Mouse (Mus musculus) erythroblast, embryonic 14.5 days (primary cell): ENCODE data around the gene Pitpnc1. TPM values are rescaled to one million over a fixed set of nuclear protein-coding genes. Genes with fewer than 3 reads are reported as not detected.

Experiments used
- H3K27me3 ChIP-seq: 2 replicates; pipeline ENCODE4 v1.6.1; 2012; ENCODE audit warnings: inconsistent platforms; ENCODE audit not compliant: control insufficient read depth
- H3K36me3 ChIP-seq: 2 replicates; pipeline ENCODE4 v1.6.1; 2012; ENCODE audit warnings: mild to moderate bottlenecking, inconsistent platforms; ENCODE audit not compliant: control insufficient read depth
- H3K4me1 ChIP-seq: 2 replicates; pipeline ENCODE4 v1.6.1; 2012; ENCODE audit warnings: inconsistent platforms; ENCODE audit not compliant: control insufficient read depth
- H3K4me3 ChIP-seq: replicated peaks from 2 replicates; pipeline ENCODE3; 2012; ENCODE audit warnings: moderate library complexity, mild to moderate bottlenecking, inconsistent platforms
- H3K9me3 ChIP-seq: 2 replicates; pipeline ENCODE4 v1.6.1; 2012; ENCODE audit warnings: low read length, inconsistent platforms, mixed read lengths; ENCODE audit not compliant: control insufficient read depth
- GATA1 ChIP-seq: IDR thresholded peaks from 2 replicates; pipeline ENCODE4 v1.6.1; 2012; ENCODE audit warnings: low read length, inconsistent platforms, mixed read lengths
- TAL1 ChIP-seq: IDR thresholded peaks from 3 replicates; pipeline ENCODE4 v1.6.1; 2012; ENCODE audit warnings: low read length, inconsistent platforms, mixed read lengths
- polyA plus RNA-seq: library from polyadenylated mRNA; stranded (reverse); fragments of >175 nt; gene quantifications from 2 replicates; pipeline ENCODE4 v1.2.3, GENCODE M21; 2012

The Pitpnc1 gene
- polyA plus RNA-seq, 1 experiment = 0.37 TPM

DNA sequence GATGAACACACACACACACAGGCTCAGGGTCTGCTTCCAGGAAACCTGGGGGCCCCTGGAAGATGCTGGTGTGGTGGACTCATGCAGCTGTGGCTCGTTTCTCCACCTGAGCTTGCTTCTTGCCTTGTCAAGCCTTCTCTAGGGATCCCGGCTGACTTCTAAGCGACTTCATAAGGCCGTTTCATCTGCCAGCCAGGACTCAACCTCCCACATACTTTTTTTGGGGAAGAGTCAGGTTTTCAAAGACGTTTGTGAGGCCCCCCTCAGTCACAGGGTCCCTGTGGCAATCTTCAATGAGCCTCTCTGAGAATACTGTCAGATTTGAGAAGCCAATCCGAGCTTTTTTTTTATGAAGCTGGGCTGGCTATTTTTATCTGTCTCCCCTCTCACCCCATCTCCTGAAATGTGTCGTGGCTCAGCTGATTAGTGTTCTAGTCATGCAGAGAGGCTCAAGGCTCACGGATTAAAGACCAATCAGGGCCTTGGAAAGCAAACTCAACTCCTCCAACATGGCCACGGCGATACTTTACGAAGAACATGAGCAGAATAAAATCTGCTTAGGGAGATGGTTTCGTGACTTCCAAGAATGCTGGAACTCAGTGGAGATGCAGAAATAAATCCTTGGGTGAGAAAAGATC, 247.8 kb downstream of the Pitpnc1 start:
- Histone ChIP-seq H3K9me3 (no peaks in the 10 kb centered on the region), H3K36me3 (peaks cover 11% of the 10 kb centered on the region), H3K27me3 (no peaks in the 10 kb centered on the region), H3K4me1 (no peaks in the 10 kb centered on the region), H3K4me3 (no peak overlapping the region)
- no peak for TF ChIP-seq GATA1
- TF ChIP-seq TAL1 = no peak

DNA sequence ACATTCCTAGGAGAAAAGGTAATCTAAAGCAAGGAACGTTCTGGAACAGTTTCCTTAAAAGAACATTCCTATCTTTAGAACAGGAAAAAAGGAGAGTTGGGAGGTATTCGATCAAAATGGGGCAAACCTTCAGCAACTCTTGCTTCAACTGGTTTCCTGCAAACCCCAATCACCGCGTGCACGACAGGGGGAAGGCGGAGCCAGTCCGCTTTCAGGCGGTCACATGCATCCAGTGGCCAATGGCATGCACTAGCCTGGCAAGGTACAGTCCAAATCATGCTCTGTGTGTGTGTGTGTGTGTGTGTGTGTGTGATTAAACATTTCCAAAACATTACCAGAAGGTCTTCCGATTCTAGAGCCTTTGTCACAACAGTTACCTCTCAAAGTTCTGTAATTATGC, 255.4 kb downstream of the Pitpnc1 start:
- Histone ChIP-seq H3K4me1 (no peaks in the 10 kb centered on the region), H3K36me3 (peaks cover 23% of the 10 kb centered on the region), H3K4me3 (no peak overlapping the region), H3K9me3 (no peaks in the 10 kb centered on the region), H3K27me3 (no peaks in the 10 kb centered on the region)
- TF ChIP-seq GATA1 = no peak
- no peak for TF ChIP-seq TAL1

DNA sequence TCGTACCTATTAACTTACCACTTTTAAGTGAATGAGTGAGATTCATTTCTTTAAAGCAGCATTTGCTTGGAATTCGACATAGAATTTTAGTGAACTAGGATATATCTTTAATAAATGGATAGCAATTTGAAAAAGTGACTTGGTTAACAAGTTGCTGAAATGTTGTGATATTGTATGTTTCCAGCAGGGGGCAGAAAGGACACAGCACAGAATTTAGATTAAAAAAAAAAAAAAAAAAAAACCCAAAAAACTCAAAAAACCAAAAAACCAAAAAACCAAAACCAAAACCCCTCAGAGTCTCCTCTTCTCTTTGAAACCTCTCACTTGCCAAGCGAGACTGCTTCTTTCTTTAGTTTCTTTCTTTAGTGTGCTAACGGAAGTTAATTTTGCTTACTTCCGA, 256.8 kb downstream of the Pitpnc1 start:
- Histone ChIP-seq H3K4me1 (no peaks in the 10 kb centered on the region), H3K27me3 (no peaks in the 10 kb centered on the region), H3K4me3 (no peak overlapping the region), H3K36me3 (peaks cover 24% of the 10 kb centered on the region), H3K9me3 (no peaks in the 10 kb centered on the region)
- no peak for TF ChIP-seq TAL1
- TF ChIP-seq GATA1 = no peak

DNA sequence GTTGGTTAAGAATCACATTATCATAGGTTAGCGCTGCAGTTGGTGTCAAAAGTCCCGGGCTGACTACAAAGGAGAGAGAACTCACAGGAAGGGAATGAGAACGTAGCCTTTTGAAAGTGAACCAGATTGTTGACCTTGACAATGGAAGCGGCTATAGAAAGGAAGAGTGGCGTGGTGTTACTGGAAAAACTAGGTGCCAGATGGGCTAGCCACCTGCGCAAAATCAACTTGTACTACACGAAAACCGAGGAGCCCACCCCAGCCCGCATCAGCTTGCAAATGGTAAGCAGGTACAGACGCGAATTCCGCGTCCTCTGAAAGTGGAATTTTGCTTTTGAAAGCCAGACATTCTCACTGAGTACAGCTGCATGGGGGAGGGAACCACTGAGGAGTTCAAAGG, 260.7 kb downstream of the Pitpnc1 start:
- no peaks in the 10 kb centered on the region for H3K27me3 ChIP-seq
- no peaks in the 10 kb centered on the region for H3K9me3 ChIP-seq
- no peak overlapping the region for H3K4me3 ChIP-seq
- peaks cover 6% of the 10 kb centered on the region for H3K4me1 ChIP-seq
- peaks cover 13% of the 10 kb centered on the region for H3K36me3 ChIP-seq
- TF ChIP-seq TAL1 = no peak

DNA sequence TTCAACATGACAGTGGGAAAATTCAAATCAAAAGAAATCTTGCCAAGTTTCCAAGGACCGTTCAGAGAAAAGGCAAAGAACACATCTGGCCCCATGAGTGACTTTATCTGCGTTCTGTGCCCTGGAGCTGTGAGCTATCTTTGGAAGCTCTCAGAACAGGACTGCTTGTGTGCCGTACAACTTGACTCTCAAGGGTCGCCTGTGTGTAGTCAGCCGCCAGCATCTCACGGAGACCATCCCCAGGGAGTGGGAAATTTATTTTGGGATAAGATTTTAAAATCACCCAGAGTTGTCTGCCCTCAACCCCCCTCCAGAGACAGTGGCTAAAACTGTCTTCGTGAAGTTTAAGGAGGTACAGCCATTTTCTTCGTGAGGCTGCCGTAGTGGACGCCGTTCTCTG, 268.7 kb downstream of the Pitpnc1 start:
- Histone ChIP-seq H3K36me3 (no peaks in the 10 kb centered on the region), H3K27me3 (no peaks in the 10 kb centered on the region), H3K4me3 (no peak overlapping the region), H3K4me1 (peaks cover 3% of the 10 kb centered on the region), H3K9me3 (peaks cover 3% of the 10 kb centered on the region; the same call in 1 of the 2 replicates)
- TF ChIP-seq GATA1 = no peak
- TF ChIP-seq TAL1 = no peak

DNA sequence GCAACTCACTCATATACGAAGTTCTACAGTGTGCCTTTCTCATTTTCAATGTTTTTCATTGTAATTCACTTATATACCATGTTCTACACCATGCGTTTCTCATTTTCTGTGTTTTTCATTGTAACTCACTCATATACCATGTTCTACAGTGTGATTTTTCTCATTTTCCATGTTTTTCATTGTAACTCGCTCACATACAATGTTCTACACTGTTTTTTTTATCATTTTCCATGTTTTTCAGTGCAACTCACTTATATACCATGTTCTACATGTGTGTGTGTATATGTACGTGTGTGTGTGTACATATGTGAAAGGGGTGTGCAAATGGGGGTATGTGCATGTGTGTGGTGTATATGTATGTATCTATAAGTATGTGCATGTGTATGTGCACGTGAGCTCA, 271.2 kb downstream of the Pitpnc1 start:
- H3K9me3 ChIP-seq = peaks cover 3% of the 10 kb centered on the region; the same call in 1 of the 2 replicates
- no peaks in the 10 kb centered on the region for H3K36me3 ChIP-seq
- no peak for TF ChIP-seq GATA1
- no peak for TF ChIP-seq TAL1
- no peaks in the 10 kb centered on the region for H3K4me1 ChIP-seq
- H3K27me3 ChIP-seq = no peaks in the 10 kb centered on the region
- no peak overlapping the region for H3K4me3 ChIP-seq

DNA sequence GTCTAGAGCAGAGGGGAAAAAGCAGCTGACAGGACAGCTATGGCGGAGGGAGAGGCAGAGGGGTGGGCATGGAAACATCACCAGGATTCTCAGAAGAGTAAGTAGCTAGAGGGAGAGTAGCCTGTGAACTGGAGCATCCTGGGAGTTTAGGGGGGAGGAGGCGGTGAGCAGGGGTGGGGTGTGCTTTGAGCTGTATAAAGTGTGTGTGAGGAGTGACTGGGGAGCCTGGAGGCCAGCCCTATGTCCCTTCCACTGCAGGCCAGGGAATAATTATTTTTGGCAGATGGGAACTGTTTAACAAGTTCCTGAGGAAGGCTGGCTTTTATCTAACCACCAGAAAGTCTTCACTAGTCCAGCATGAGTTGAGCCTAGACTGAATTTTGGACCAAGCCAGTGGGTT, 275.2 kb downstream of the Pitpnc1 start:
- no peaks in the 10 kb centered on the region for H3K27me3 ChIP-seq
- no peak for TF ChIP-seq GATA1
- no peak for TF ChIP-seq TAL1
- no peak overlapping the region for H3K4me3 ChIP-seq
- no peaks in the 10 kb centered on the region for H3K9me3 ChIP-seq
- no peaks in the 10 kb centered on the region for H3K36me3 ChIP-seq
- H3K4me1 ChIP-seq = peaks cover 4% of the 10 kb centered on the region; the same call in 1 of the 2 replicates

DNA sequence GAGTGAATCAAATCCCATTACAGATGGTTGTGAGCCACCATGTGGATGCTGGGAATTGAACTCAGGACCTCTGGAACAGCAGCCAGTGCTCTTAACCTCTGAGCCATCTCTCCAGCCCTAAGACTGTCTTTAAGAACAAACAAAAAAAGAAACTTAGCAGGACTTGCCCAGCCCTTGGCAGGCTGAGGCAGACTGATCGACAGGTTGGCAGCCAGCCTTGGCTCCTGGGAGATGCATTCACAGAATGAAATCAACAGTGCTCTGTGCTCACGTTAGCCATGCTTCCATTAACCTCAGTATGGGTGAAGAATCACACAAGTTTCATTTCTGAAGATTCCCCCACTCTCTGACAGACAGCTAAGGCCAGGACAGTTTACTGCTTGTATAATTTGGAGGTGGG, 280.1 kb downstream of the Pitpnc1 start:
- no peaks in the 10 kb centered on the region for H3K9me3 ChIP-seq
- TF ChIP-seq TAL1 = no peak
- TF ChIP-seq GATA1 = no peak
- H3K4me3 ChIP-seq = no peak overlapping the region
- H3K36me3 ChIP-seq = peaks cover 17% of the 10 kb centered on the region
- peaks cover 25% of the 10 kb centered on the region for H3K4me1 ChIP-seq
- H3K27me3 ChIP-seq = no peaks in the 10 kb centered on the region

DNA sequence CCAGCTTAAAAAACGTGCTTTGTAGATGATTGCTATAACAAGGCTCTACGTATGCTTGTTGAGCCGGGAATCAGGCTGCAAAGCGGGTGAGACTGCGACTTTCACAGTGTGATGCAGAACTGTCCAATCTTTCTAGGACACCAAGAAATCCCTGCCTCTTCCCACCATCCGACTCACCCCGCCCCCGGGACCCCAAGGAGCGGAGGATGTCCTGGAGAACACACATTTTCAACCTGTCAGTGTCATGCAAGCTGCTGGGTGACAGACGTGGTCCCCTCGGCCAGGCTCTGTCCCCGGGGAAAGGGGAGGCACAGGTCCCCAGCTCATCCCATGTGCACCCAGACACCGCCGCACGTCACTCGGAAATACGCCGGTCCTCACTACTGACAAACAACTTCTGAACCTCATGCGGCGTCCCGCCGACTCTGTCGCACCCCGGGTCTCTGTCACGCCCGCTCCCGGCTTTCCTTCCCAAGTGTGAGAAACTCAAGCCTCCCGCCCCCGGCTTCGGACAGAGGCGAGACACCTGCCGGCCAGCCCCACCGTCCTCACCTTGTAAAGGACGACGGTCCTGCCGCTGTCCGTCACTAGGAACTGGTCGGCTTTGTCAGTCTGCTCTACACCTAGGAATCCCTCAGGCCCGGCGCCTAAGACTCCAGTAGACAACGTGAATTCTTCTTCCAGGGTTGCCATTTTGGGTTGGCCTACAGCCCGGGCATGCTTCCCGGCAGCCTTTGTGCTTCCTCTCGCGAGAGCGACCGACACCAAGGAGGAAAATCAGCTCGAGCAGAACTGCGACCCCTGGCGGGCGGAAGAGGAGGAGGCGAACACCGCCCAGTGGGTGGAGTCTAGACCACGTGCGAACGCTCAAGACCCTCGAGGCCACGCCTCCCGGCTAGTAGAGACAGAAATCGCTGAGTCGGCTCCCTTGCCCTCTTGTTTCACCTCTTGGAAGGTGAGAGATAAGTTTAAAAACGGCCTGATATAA, 281.6 kb downstream of the Pitpnc1 start, which contains the start of gene Nol11:
Gene Nol11, minus strand, starts transcription at position 817 of the 988 bp plus-strand sequence.
- peaks cover 32% of the 10 kb centered on the region for H3K36me3 ChIP-seq
- H3K27me3 ChIP-seq = no peaks in the 10 kb centered on the region
- H3K4me3 ChIP-seq = peak within 1 kb of the TSS; percentile 70
- TF ChIP-seq GATA1 (no peak), TAL1 (no peak)
- H3K4me1 ChIP-seq = peaks cover 25% of the 10 kb centered on the region
- H3K9me3 ChIP-seq = no peaks in the 10 kb centered on the region
